Mouse (Mus musculus) liver, adult 2 months (tissue): ENCODE results near the gene Krt222. TPM values are rescaled to one million over a fixed set of nuclear protein-coding genes. Genes with fewer than 3 reads are reported as not detected.

ENCODE experiments used
- DNase-seq: peaks from one replicate; pipeline ENCODE4 v3.0.0-alpha.2; 2011; ENCODE audit warnings: low read depth, low spot score; ENCODE audit errors: extremely low read depth
- H3K27ac ChIP-seq: fragments of 200-500 bp; replicated peaks from 2 replicates; pipeline ENCODE4 v1.5.1; 2012; ENCODE audit warnings: low read depth, mild to moderate bottlenecking, control low read depth, inconsistent platforms, low read length; ENCODE audit not compliant: insufficient read depth
- H3K27me3 ChIP-seq: fragments of 200-500 bp; 2 replicates; pipeline ENCODE4 v1.6.1; 2012; ENCODE audit warnings: mild to moderate bottlenecking, moderate library complexity, low read length, inconsistent platforms; ENCODE audit not compliant: control insufficient read depth, insufficient read depth
- H3K36me3 ChIP-seq: fragments of 200-500 bp; 2 replicates; pipeline ENCODE4 v1.6.1; 2012; ENCODE audit warnings: low read length, inconsistent platforms; ENCODE audit not compliant: control insufficient read depth, insufficient read depth
- H3K4me1 ChIP-seq: fragments of 200-500 bp; 2 replicates; pipeline ENCODE4 v1.6.1; 2011; ENCODE audit warnings: low read length; ENCODE audit not compliant: control insufficient read depth, insufficient read depth
- H3K4me3 ChIP-seq: fragments of 200-500 bp; 2 replicates; pipeline ENCODE4 v1.5.1; 2011; ENCODE audit warnings: low read depth, mild to moderate bottlenecking, control low read depth, low read length, moderate library complexity; ENCODE audit not compliant: insufficient read depth
- H3K79me2 ChIP-seq: fragments of 200-500 bp; 2 replicates; pipeline ENCODE4 v1.6.1; 2012; ENCODE audit warnings: inconsistent platforms, mild to moderate bottlenecking, low read length, moderate library complexity; ENCODE audit not compliant: control insufficient read depth, insufficient read depth
- H3K9ac ChIP-seq: fragments of 200-500 bp; 2 replicates; pipeline ENCODE4 v1.6.1; 2012; ENCODE audit warnings: low read depth, mild to moderate bottlenecking, control low read depth, inconsistent platforms, low read length
- CTCF ChIP-seq: fragments of 200-500 bp; IDR thresholded peaks from 2 replicates; pipeline ENCODE4 v1.5.1; 2011; ENCODE audit warnings: low read depth, low read length, control low read depth
- POLR2A ChIP-seq: fragments of 200-500 bp; IDR thresholded peaks from 2 replicates; pipeline ENCODE4 v1.6.1; 2011; ENCODE audit warnings: low read length, control low read depth; ENCODE audit not compliant: insufficient read depth; ENCODE audit errors: extremely low read depth
- WGBS: fragments of 180-500 bp; shearing (Covaris S2); methylation state at CpG from one replicate; pipeline ENCODE4 v1.1.7; 2018; 5-methylcytosine and 5-hydroxymethylcytosine counted together
- polyA plus RNA-seq: library from polyadenylated mRNA; depleted of rRNA; stranded (reverse); fragments of >200 nt; gene quantifications from 2 replicates; pipeline ENCODE4 v1.2.3, GENCODE M21; 2012; rRNA removed
- total RNA-seq: library from RNA; depleted of rRNA; stranded (reverse); fragments of >200 nt; gene quantifications from 2 replicates; pipeline ENCODE4 v1.2.3, GENCODE M21; 2014; rRNA removed

The Krt222 gene
- total and polyA plus RNA-seq, 2 experiments: 0.09 TPM; not detected in 1

DNA sequence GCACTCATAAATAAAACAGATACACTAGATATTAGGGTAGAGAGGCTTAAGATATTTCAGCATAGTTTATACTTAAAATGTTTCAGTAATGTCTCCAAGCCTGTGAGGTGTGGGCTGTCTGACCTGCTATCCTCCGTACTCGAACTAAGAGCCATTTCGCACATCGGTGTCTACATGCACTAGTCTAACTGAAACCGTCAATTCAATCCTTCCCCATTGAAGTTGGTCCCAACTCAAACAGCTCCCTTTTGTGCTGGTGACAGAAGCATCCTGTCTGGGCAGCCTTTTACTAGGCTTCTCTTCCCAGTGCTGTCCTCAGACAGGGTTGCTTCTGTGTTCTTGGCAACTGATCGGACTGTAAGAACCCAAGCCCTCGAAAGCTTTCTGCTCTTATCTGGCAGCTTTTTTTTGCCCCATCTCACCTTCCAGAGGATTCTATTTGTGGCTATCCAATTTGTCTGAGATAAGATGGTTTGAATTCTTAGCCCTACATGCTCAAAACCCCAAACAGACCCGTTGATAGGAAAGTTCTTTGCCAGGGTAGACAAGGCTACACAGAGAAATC is 35.7 kb downstream of the Krt222 start:
- 80% methylated on average over 8 of the region's 8 CpGs for WGBS
- Histone ChIP-seq H3K79me2 (no peaks in the 10 kb centered on the region), H3K27me3 (no peaks in the 10 kb centered on the region), H3K9ac (no peak overlapping the region), H3K36me3 (peaks cover 18% of the 10 kb centered on the region), H3K4me1 (peaks cover 3% of the 10 kb centered on the region), H3K27ac (no peak overlapping the region), H3K4me3 (no peak overlapping the region)
- TF ChIP-seq CTCF (no peak), POLR2A (no peak)
- no peak for DNase-seq

GRCm38 (mm10) chr11:99207449-99207848 is 36.4 kb downstream of the Krt222 start:
- peaks cover 3% of the 10 kb centered on the region for H3K4me1 ChIP-seq
- no peak for DNase-seq
- H3K27me3 ChIP-seq: no peaks in the 10 kb centered on the region
- peaks cover 17% of the 10 kb centered on the region for H3K36me3 ChIP-seq
- no peak overlapping the region for H3K4me3 ChIP-seq
- no peak overlapping the region for H3K27ac ChIP-seq
- 58% methylated on average over 2 of the region's 2 CpGs for WGBS
- TF ChIP-seq POLR2A: no peak
- no peak overlapping the region for H3K9ac ChIP-seq
- H3K79me2 ChIP-seq: no peaks in the 10 kb centered on the region

DNA sequence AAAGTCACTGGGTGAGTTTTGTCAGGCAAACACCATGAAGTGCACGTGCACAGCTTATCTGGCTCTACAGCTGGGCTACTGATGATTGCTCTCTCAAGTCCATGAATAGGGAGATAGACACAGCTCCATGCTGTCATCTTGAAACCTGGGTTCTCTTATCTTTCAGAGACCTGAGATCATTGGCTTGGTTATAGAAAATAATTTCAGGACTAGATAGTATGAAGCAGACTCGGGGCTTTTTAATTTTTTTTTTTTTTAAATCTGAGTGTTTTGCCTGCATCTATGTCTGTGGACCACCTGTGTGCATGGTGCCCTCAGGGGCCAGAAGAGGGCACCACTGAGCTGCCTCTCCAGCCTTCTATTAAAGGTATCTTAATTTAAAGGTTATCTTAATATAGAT is 36.9 kb downstream of the Krt222 start:
- DNase-seq: no peak
- WGBS: 20% methylated on average over 2 of the region's 2 CpGs

DNA sequence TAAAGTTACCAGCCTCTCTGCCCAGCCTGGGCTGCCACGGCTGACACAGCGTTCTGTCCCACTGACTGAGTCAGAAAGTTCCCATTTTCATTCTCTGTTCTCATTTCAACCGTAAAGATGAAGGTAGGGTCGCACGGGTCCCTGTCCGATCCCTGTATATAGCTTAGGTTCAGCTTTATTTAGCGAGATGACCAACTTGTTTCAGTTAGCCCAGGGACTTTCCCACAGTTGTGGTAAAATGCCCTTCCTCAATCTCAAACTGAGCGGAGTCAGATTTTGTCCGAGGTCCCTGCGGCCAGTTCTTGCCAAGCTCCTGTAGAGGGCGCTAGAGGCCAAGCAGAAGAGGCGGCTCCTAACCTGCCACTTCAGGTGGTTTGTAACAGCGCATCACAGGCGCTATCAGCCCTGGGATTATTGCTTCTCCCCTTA is 54.7 kb downstream of the Krt222 start:
- no peak overlapping the region for H3K9ac ChIP-seq
- no peak overlapping the region for H3K4me3 ChIP-seq
- WGBS: 18% methylated on average over 14 of the region's 14 CpGs
- TF ChIP-seq CTCF (peak; percentile 94), POLR2A (no peak)
- no peaks in the 10 kb centered on the region for H3K36me3 ChIP-seq
- no peaks in the 10 kb centered on the region for H3K4me1 ChIP-seq
- no peaks in the 10 kb centered on the region for H3K79me2 ChIP-seq
- no peaks in the 10 kb centered on the region for H3K27me3 ChIP-seq
- no peak overlapping the region for H3K27ac ChIP-seq
- peak; percentile 38 for DNase-seq

More for the DNA sequence above, 36.9 kb downstream of the Krt222 start:
- Histone ChIP-seq H3K4me3 (no peak overlapping the region), H3K79me2 (no peaks in the 10 kb centered on the region), H3K9ac (no peak overlapping the region), H3K4me1 (no peaks in the 10 kb centered on the region; the same call in 1 of the 2 replicates), H3K27ac (no peak overlapping the region), H3K27me3 (no peaks in the 10 kb centered on the region), H3K36me3 (peaks cover 13% of the 10 kb centered on the region)
- peak; percentile 73 for TF ChIP-seq CTCF
- TF ChIP-seq POLR2A: no peak

DNA sequence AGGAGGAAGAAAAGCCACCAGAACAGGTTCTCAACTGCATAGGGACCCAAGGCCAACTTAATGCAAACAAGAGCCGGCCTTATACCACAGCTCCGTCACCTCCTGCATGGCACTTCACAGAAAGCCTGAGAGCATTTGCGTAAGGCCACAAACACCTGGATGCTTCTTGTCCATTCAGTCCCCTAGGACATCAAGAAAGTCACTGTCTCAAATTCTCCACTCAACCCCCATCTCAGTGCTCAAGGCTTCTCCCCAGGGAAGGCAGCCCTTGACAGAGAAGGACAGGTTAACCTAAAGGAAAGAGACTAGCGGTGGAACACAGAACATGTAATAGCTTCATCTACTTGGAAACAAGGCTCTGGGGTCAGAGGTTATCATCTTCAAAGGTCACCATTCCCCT is 56.5 kb downstream of the Krt222 start:
- no peak overlapping the region for H3K27ac ChIP-seq
- TF ChIP-seq POLR2A (no peak), CTCF (no peak)

DNA sequence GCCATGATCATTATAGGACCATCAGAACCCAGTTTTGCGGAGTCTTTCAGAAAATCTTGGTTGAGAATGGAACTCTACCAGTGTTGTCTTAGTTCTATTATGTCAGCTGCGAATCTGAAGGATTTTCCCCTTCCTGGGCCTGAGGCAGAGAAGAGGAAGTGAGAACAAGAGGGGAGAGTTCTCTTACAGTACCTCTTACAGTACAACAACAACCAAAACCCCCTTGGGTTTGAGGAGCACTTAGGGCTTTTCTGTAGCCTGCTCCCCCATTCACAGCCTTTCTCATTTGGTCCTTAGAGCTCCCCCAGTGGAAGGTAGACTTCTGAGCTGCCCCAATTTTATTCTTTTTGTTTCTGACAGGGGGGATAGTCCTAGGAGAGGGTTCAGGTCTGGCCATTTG is 57.0 kb downstream of the Krt222 start:
- 78% methylated on average over 2 of the region's 2 CpGs for WGBS
- Histone ChIP-seq H3K9ac (no peak overlapping the region), H3K4me3 (no peak overlapping the region), H3K79me2 (no peaks in the 10 kb centered on the region), H3K27ac (no peak overlapping the region), H3K36me3 (no peaks in the 10 kb centered on the region), H3K27me3 (no peaks in the 10 kb centered on the region), H3K4me1 (no peaks in the 10 kb centered on the region)
- TF ChIP-seq CTCF (no peak), POLR2A (no peak)
- no peak for DNase-seq

More for the DNA sequence above, 56.5 kb downstream of the Krt222 start:
- Histone ChIP-seq H3K79me2 (no peaks in the 10 kb centered on the region), H3K4me1 (no peaks in the 10 kb centered on the region), H3K27me3 (no peaks in the 10 kb centered on the region), H3K9ac (no peak overlapping the region), H3K36me3 (no peaks in the 10 kb centered on the region), H3K4me3 (no peak overlapping the region)
- 83% methylated on average over 4 of the region's 4 CpGs for WGBS
- no peak for DNase-seq

Other genes with a start within 250 kb of the Krt222 start
- 1.8 and 4.2 TPM in 2 replicates for gene Top2a, start 219.9 kb downstream of the Krt222 start, total RNA-seq
- 0.22 and 0.31 TPM in 2 replicates for gene Top2a, start 219.9 kb downstream of the Krt222 start, polyA plus RNA-seq
- 662 and 813 TPM in 2 replicates for gene Igfbp4, start 202.8 kb downstream of the Krt222 start, total RNA-seq
- 1,830 and 2,620 TPM in 2 replicates for gene Igfbp4, start 202.8 kb downstream of the Krt222 start, polyA plus RNA-seq
- gene Tns4, start 154.8 kb downstream of the Krt222 start, total RNA-seq: 0.27 and 0.46 TPM in 2 replicates
- 0.27 and 1.2 TPM in 2 replicates for gene Tns4, start 154.8 kb downstream of the Krt222 start, polyA plus RNA-seq
- 0.55 and 0.74 TPM in 2 replicates for gene Ccr7, start 89.0 kb downstream of the Krt222 start, total RNA-seq
- 0.91 and 1.5 TPM in 2 replicates for gene Ccr7, start 89.0 kb downstream of the Krt222 start, polyA plus RNA-seq
- 25.5 and 35.9 TPM in 2 replicates for gene Smarce1, start 13.1 kb downstream of the Krt222 start, total RNA-seq
- gene Smarce1, start 13.1 kb downstream of the Krt222 start, polyA plus RNA-seq: 8.7 and 11.9 TPM in 2 replicates
- gene Krt24, start 41.2 kb upstream of the Krt222 start, total RNA-seq: not detected in 2 replicates
- not detected in 2 replicates for gene Krt24, start 41.2 kb upstream of the Krt222 start, polyA plus RNA-seq
- gene Krt25, start 78.9 kb upstream of the Krt222 start, total RNA-seq: not detected in 2 replicates
- gene Krt25, start 78.9 kb upstream of the Krt222 start, polyA plus RNA-seq: not detected in 2 replicates
- gene Krt26, start 93.9 kb upstream of the Krt222 start, total RNA-seq: not detected in 2 replicates
- not detected in 2 replicates for gene Krt26, start 93.9 kb upstream of the Krt222 start, polyA plus RNA-seq
- not detected in 2 replicates for gene Krt27, start 107.0 kb upstream of the Krt222 start, total RNA-seq
- not detected in 2 replicates for gene Krt27, start 107.0 kb upstream of the Krt222 start, polyA plus RNA-seq
- not detected in 2 replicates for gene Krt28, start 130.8 kb upstream of the Krt222 start, total RNA-seq
- not detected in 2 replicates for gene Krt28, start 130.8 kb upstream of the Krt222 start, polyA plus RNA-seq
- 0.37 and 0.87 TPM in 2 replicates for gene Krt10, start 145.3 kb upstream of the Krt222 start, total RNA-seq
- gene Krt10, start 145.3 kb upstream of the Krt222 start, polyA plus RNA-seq: 0.29 and 0.76 TPM in 2 replicates
- not detected in 2 replicates for gene Krt12, start 178.2 kb upstream of the Krt222 start, total RNA-seq
- gene Krt12, start 178.2 kb upstream of the Krt222 start, polyA plus RNA-seq: not detected in 2 replicates
- 0.09 TPM in 1 of 2 replicates, not detected in the other for gene Krt20, start 194.1 kb upstream of the Krt222 start, total RNA-seq
- 0.04 and 0.15 TPM in 2 replicates for gene Krt20, start 194.1 kb upstream of the Krt222 start, polyA plus RNA-seq
- gene Krt23, start 249.1 kb upstream of the Krt222 start, total RNA-seq: 4.0 and 6.4 TPM in 2 replicates
- gene Krt23, start 249.1 kb upstream of the Krt222 start, polyA plus RNA-seq: 1.4 and 1.7 TPM in 2 replicates